Mouse (Mus musculus) adipocyte (in vitro differentiated cells): Measurements from ENCODE around the gene Sh3glb2.

ENCODE experiments used
- DNase-seq: peaks from one replicate; pipeline ENCODE4 v3.0.0-alpha.2; 2016; ENCODE audit warnings: low spot score

Sh3glb2 gene

DNA sequence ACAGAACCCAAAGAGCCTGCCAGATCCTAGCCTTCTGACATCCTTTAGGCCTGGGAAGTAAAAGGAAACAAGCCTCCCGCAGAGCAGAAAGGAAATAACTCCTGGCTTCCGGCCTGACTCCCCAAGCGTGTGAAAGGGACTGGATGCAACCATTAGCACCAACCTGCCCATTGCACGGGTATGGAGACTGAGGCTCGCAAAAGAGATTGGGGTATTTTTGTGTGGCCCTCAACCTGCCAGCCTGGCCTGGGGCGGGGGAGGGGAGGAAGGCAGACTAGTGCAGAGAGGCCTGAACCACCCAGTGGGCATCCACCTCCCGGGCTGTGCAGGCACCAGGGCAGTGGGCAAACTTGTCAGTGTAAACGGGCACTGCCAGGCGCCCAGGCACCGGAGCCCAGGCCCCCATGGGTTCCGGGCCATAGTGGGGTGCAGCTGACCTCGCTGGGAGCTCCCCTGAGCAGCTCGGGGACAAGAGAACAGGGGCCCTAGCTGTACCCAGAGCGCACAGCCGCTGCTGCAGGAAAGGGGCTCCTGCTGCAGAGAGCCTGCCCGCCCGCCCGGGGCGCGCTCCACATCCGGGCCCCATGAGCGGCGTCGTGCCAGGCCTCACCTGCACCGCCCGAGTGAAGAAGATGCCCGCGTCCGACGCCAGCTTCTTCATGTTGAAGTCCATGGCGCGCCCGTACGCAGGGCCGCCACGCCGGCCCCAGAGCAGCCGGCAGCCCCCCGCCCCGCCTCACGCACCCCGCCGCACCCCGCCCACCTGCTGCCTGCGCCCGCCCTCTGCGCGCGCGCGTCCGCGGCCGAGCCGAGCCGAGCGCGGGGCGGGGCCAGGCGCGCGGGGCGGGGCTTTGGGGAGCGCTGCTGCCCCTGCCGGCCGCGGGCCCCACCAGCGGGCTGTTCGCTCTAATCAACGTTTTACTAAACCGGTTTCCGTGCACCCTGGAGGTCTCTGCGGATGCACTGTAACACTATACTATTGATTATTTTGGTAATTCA lies at the start of gene Sh3glb2:
Gene Sh3glb2 (minus strand): TSS at position 805 of the 999 bp plus-strand sequence.
- DNase-seq: peak; percentile 74

DNA sequence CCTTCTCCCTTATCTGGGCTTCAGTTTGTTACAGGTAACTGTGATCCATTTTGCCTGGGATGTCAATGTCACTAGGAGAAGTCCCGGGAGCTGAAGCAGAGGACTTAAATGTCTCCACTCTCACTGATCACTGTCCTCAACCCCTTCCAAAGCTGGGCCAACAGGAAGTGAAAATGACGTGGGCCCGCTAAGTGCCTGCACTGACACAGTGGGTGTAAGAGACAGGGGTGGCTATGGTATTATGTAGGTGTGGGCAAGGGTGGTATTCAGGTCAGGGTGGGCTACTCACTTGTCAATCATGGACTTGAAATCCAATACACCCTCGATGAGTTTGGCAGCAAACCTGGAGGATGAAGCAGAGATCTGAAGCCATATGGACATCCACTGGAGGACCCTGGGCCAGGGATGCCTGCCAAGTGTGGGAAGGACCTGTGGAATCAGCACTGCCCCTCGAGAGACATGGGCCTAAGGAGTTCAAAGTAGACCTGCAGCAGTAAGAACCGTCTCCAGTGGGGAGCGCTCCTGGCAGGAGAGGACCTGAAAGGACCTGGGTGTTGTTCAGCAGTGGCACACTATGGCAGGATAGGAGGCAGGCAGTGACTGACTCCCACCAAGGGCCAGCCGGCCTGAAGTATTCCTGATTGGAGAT lies 49.4 kb upstream of the Sh3glb2 start:
- no peak for DNase-seq

DNA sequence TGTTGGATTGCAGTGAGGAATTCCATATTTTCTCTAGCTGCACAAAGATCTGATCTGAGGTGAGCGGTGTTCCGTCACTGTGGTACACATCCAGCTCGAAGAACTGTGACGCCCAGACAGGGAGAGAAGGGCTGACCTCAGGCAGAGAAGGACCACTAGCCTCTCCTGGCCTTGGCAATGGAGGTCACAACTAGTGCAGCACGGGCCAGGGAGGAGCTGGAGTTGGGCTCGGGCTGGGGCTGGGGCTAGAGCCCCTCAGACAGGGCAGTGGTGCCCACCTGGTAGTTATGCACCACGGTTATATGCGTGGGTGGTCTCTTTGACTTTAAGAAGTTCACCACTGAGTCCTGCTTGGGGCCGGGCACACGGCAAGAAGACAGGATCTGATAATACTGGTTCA lies 48.6 kb upstream of the Sh3glb2 start:
- DNase-seq: no peak

DNA sequence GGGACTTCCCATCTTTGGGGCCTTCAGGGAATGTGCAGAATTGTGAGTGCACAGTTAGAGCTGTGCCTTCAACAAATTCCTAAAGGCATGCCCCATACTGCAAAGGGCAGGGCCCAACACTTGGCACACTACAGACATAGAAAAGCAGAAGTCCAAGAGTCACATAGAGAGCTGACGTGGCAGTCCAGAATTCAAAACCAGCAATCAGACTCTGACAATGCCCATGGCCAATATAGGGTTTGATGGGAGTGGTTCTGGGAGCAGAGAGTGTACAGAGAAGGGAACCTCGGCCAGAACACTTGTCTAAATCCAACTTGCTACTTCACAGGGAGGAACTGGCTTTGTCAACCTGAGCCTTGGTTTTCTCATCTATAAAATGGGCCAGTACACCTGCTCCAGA lies 48.1 kb upstream of the Sh3glb2 start:
- DNase-seq: no peak

DNA sequence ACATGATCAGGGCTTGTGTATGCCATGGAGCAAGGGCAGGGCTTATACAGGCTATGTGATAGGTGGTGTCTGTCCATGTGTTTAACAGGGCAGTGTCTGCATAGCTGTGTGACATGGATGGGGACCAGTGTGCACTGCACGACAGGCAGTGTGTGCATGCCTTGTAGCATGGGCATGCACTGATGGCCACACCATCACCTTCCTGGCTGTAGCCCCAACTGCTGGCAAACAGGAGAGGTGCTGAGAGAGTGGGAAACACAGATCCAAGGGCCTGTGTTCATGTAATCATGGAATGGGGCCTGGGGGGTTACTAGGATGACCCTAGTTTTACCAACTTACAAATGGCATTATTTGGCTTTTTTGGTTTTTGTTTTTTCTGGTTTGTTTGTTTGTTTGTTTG lies 44.7 kb upstream of the Sh3glb2 start:
- no peak for DNase-seq

DNA sequence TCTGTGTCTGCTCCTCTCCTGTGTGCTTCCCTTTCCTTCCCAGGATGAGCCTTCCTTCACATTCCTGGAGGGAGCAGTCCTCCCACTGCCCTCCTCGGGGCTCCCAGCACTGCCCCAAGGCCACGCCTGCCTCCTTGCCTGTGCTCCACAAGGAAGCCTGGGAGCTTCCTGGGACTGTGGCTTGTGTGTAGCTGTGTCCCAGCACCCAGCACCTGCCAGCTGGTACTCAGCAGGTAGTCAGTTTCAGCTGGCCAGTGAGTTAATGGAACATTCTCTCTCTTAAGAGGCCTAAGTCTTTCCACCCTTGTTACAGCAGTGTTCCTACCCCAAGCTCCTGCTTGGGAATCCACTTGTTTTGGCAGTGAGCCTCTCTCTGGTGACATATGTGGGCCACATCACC lies 43.7 kb upstream of the Sh3glb2 start:
- no peak for DNase-seq

DNA sequence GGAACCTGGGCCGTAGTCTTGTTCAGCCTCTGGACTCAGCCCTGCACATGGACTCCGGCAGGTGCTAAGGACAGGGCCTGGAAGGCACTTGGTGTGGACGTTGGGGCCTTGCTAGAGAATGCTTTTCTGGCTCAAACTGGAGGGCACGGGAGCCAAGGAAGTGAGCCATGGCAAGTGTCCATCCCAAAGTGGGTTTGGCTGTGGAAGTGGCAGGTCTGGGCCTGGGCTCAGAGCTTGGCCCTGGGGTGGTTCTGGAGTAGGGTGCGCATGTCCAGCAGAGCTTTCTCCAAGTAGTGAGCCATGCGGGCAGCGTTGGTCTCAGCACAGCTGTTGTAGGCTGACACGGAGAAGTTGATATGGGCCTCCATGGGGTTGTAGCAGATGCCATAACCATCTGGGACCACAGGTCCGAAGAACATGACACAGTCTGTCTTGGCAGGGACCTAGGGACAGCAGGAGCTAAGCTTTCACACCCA lies 43.3 kb upstream of the Sh3glb2 start:
- DNase-seq: no peak

DNA sequence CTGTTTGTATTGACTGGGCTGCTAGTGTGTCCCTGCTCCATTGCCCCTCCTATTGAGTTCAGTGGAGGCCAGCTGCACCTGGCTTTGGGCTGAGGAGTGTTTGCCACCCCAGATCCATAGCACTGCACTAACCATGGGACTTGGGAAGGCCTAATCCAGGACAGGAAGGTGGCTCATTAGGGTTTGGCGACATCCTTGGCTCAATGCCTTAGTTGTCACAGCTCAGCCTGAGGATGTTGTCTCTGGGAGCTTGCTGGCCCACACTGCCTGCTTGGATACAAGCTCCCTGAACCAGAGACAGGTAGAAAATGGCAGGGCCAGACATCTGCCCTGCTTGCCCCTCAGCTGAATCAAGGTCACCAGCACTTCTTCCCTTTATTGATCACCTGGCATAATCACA lies 42.4 kb upstream of the Sh3glb2 start:
- DNase-seq: no peak

DNA sequence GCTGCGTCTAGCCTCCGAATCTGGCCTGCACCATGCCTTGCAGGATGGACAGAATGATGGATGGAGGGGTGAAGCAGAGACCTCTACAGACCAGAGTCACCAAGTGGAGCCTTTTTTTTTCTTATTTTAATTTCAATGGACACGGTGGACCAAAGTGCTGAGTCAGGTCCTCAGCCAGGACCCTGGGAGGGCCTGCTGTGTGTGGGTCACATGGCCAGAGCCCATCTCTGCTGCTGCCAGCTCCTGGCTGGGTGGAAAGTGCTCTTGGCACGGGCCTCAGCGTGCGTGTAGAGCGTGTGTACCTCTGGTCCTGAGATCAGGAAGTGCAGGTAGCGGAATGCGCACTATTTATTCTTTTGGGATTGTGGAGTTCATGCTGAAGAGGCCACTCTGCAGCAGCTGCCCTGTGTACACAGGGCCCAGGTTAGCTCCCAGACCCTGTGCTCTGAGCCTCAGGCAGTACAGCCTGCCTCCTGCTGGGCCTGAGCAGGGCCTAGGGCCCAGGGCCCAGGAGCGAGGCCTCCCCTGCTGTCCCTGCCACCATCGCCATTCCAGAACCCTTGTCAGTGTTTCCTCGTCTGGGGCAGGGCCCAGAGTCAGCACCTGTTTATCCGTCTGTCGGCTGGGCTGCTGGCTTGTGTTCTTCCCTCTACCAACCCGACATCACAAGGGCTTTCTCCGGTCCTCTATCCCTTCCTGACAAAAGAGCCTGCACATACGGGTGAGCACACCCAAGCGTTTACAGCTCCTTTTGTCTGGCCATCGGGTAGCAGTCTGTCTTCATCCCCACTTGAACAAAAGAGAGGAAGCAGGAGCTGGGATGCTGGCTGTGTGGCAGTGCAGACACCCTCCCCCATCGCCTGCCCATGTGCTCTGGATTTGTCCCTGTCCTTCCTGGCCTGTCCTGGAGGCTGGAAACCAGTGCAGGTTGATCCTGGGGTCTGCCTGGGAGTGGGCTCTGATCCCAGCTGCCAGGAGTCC lies 40.3 kb upstream of the Sh3glb2 start:
- DNase-seq: no peak

DNA sequence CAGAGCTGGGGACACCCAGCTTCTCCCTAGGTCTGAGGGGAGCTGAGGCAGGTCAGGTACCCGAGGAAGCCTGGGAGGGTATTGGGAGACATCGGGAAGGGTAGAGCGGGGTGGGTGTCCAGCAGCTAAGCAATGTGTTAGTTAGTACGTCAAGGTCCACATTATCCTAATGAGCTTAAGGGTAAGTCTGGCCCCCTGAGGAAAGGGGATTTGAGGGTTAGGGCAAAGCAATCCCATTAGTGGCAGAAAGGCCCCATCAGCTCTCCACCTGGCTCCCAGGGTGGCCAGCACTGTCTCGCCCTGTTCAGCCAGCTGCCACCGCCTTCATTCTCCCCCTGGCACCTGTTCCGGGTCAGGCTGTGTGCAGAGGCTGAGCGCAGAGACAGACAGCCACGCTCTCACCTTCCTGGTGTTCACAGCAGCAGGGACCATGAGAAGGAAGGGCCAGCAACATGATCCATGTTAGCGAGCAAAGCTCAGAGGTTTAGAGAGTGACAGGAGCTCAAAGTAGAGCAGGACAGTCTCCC lies 38.9 kb upstream of the Sh3glb2 start:
- no peak for DNase-seq

DNA sequence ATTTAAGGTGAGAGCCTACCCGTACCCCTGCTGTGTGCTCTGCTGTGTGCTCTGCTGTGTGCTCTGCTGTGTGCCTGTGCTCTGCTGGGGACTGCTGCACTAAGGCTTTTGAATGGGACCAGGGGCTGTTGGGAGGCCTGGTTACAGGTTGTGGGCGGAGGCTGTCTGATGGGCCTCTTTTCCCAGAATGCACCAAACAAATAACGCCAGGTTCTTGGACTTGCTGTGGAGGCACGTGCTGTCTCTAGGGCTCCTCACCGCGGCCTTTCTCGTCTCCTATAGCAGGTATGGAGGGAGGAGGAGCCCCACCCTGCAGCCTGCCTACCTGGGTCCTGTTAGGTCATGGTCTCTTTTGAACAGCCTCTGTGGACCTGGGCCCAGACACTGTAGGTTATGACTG lies 37.1 kb upstream of the Sh3glb2 start:
- DNase-seq: no peak

DNA sequence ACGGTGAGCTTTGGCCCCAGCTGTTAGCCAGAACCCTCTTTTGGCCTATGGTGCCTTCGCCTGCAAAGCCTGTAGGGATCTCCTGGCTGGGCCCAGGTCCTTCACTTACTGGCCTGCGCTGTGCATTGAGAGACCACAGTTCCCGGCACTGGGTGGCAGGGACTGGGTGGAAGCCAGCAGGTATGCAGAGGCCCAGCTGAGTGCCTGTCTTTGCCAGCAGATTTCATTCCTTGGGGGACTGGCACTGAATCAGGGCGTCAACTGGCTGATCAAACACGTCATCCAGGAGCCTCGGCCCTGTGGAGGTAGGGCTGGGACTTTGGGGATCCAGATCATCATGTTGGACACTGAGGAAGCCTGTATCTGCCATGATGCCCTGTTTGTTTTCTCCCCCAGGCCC lies 36.6 kb upstream of the Sh3glb2 start:
- no peak for DNase-seq

DNA sequence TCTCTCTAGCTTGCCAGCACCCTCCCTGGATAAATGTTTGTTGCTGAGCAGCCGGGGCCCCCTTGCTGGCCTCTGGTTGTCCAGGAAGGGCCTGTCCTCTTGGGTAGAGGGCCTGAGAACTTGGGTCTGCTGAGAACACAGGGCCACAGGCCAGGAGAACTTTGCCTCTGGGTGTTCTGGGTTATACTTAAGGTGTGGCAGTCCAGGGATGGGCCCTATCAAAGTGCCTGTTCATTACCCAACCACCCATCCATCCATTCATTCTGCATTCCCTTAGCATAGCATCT lies 34.2 kb upstream of the Sh3glb2 start:
- DNase-seq: no peak

DNA sequence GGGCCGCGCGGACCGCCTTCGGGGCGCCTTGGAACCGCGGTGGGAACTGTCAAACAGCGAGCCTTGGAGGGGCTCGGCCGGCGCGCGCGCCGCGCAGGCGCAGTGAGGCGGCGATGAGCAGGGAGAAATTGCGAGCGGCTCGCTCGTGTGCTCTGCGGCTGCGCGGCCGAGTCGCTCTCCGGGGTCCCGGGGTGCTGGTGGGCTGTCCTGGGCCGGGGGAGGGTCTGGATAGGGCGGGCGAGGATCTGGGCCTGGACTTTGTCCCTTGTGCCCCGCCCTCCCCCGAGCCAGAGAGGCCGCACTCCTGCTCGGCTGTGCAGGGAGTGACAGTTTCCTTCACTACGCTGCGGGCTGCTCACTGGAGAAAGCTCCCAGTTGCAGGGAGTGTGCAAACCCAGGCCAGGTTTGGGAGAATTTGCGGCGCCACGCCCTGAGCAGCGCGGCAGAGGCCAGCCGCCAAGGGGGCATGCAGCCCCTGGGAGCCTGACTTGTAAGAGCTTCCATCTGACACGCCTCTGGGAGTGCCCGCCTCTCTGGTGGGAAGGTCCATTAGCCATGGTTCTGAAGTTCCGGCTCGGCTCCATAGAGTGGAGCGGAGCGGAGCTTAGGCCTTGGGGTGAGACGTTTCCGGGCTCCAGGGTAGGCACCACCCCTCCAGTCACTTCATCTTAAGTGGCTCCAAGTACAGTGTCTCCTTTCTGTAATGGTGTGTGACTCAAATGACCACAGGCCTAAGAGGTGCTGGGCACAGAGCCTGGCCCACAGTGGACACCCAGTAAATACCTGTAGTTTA lies 33.6 kb upstream of the Sh3glb2 start:
- peak; percentile 84 for DNase-seq

DNA sequence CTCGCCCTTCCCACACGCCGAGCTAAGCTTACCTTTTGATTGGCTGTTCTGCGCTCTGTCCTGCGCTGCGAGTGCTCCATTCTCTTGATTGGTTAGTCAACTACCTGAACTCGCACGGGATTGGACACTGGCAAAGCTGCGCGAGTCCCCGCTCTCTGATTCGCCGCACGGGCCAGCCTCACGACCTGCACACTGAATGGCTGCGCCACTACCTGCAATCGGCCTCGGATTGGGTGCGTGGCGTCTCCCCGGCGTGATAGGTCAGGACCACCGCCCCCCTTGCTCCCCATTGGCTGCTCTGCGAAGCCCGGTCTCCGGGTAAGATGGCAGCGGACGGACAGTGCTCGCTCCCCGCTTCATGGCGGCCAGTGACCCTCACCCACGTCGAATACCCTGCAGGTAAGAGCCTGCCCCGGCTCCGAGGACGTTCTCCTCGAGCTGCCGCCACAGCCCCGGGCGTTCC lies 33.0 kb upstream of the Sh3glb2 start, which contains the start of gene Dolpp1:
Gene Dolpp1 (plus strand): TSS at position 141 of the 463 bp plus-strand sequence.
- DNase-seq: peak; percentile 97

DNA sequence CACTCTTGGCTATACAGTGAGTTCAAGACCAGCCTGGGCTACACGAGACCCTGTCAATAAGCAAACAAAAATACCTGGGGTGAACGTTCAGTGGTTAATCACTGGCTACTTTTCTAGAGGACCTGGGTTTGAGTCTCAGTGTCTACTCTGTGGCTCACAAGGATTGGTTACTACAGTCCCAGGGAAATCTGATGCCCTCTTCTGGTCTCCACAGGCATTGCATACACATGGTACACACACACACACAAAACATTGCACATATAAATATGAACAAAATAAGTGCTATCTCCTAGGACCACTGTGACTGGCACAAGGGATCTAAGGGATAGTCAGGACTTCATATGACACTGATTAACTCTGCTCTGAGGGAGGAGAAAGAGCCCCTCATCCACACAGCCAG lies 29.9 kb upstream of the Sh3glb2 start:
- no peak for DNase-seq

DNA sequence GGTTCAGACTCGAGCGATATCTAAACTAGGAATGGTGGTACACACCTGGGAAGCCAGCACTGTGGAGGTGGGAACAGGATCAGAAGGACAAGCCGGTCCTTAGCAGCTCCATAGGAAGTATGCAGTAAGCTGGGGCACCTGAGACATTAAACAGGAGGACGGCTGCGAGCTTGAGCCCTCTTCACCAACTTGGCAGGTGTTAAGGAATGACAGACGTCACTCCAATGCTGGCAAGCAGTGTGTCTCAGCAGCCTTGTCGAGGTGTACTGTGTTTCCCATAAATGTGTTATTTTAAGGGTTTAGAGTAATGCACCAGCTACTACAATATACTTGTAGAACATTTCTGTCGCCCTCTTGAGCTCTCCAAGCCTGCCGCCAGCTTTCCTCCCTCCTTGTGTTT lies 27.8 kb upstream of the Sh3glb2 start:
- no peak for DNase-seq

DNA sequence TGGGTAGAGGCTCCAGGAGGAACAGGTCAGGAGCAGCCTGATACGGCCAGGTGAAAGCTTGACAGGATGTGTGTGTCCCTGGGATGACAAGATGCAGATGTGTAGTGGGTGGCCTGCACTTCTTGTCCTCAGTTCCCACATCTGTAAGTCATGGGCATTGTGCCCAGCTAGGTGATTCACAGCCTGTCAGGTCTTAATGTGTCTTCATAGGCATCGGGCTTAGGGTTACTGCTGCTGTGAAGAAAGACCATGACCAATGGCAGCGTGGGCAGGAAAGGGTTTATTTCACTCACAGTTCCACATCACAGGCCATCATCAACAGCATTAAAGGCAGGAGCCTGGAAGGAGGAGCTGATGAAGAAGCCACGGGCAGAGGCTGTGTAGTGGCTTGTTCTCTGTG lies 26.5 kb upstream of the Sh3glb2 start:
- no peak for DNase-seq

DNA sequence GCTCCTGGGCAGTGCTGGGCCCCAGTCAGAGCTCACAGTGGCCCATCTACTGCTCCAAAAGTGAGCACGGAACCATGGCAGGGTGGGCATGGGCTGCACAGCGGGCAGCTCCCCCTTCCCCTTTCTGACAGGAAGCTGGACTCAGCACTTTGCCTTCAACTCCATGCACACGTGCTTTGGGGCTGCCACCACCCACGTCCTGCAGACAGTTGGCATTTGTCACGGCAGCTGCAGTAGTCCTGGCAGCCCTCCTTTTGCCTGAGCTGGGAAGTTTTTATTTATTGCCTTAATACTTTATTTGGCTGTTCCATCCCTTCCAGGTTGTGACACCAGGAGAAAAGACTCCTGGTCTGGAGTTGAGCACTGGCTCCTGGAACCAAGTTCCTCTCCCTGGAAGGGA lies 25.7 kb upstream of the Sh3glb2 start:
- no peak for DNase-seq

DNA sequence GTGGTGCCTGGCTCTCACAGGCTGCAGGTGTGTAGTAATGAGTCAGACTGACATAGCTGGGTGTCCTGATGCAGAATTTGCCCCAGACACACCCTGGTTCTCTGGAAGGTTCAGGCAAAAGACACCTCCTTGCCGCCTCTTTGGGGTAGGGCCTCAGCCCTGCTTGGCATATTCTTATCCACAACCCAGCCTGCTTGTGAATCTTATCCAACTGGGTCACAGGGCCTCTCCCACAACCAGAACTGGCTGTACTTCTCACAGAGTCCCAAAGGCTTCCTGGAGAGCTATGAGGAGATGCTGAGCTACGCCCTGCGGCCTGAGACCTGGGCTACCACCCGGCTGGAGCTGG lies 22.2 kb upstream of the Sh3glb2 start:
- peak; percentile 92 for DNase-seq
